ENCODE assay signal across 8 mouse cellular contexts in the genomic region with DNA sequence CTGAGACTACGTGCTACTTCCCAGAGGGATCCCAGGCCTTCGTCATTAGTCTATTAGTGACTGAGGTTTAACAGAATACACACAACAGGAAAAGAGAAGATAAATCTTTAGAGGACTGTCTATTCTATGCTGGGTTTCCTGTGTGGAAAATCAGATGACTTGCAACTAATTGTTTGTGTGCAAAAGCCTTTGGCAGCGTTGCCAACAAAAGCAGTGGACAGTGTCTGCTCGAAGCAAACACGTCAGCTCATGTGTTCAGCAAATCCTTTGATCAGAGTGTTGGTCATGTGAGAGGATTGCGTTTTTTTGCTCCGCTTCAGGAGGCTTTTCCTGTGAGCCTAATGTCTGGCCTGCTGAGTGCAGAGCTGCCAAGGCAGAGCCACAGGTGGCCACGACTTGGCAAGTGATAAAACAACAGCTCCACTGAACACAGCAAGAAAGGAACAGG.
DNase-seq lines count a peak whose midpoint lies in the region; ATAC-seq lines count a peak whose summit lies in the region.

No protein-coding gene starts in this region.

- ATAC-seq in heart, embryonic 16.5 days (replicated peaks; ENCODE audit: extremely low read depth, insufficient read depth, low FRiP score), result peak; percentile 91
- no peak for ATAC-seq in granulocyte monocyte progenitor cell, adult 5-6 weeks (replicated peaks; ENCODE audit: poor library complexity, severe bottlenecking)

- no peaks in the 10 kb centered on the region for H3K9me3 ChIP-seq in heart, embryonic 16.5 days (replicated peaks; ENCODE audit: control insufficient read depth, low read length)

- no peak overlapping the region for H3K9ac ChIP-seq in heart, embryonic 16.5 days (ENCODE audit: low read length)

- H3K4me3 ChIP-seq in heart, embryonic 16.5 days (ENCODE audit: low read length), result no peak overlapping the region

- no peaks in the 10 kb centered on the region for H3K27me3 ChIP-seq in heart, embryonic 16.5 days (ENCODE audit: control insufficient read depth, insufficient read depth, low read length)

- peak overlapping the region; percentile 28; the same call in 1 of the 2 replicates for H3K4me2 ChIP-seq in heart, embryonic 16.5 days (ENCODE audit: low read depth, low read length)

- peak; percentile 12 for DNase-seq in 3T3-L1 (ENCODE audit: low read depth, low spot score)
- DNase-seq in adrenal gland, postnatal 36 days, result peak; percentile 27 to 36
- DNase-seq in fat pad, adult 2 months (ENCODE audit: extremely low read depth, low read depth, low spot score), result peak; percentile 95
- DNase-seq in kidney, postnatal 25 days, result peak; percentile 74 to 85
- peak; percentile 72 for DNase-seq in lung, postnatal 36 days
- peak; percentile 28 for DNase-seq in right cerebral cortex, postnatal 4 days

- WGBS in heart, embryonic 16.5 days, result 23% methylated on average over 8 of the region's 8 CpGs

- H3K4me1 ChIP-seq in heart, embryonic 16.5 days (ENCODE audit: control insufficient read depth, insufficient read depth, low read length), result 0 out of 2 replicates have a peak, but pooled peaks cover 2% of the 10 kb centered on the region

- H3K27ac ChIP-seq in heart, embryonic 16.5 days (ENCODE audit: low read length), result peak overlapping the region; percentile 14; the same call in 1 of the 2 replicates

- H3K36me3 ChIP-seq in heart, embryonic 16.5 days (ENCODE audit: control insufficient read depth, insufficient read depth), result no peaks in the 10 kb centered on the region

Comparison
In these comparisons a context has a peak if more than half of its experiments do, and no peak if none do; other contexts are left out.
1. DNase-seq: peak in every context shown above with its lines; median percentile 95 in fat pad, adult 2 months; 80 in kidney, postnatal 25 days; 72 in lung, postnatal 36 days; 32 in adrenal gland, postnatal 36 days; 28 in right cerebral cortex, postnatal 4 days; 12 in 3T3-L1.